Mouse (Mus musculus): ENCODE measurements around the gene Tpmt.
A peak's percentile ranks its signal among the peaks of the same experiment; 100 is the strongest.

- TF ChIP-seq POLR2A (IDR thresholded peaks at IDR 0.05; ENCODE audit: borderline replicate concordance, extremely low read depth, insufficient read depth, insufficient read length, poor library complexity, severe bottlenecking) (no peak), CTCF (IDR thresholded peaks at IDR 0.05; ENCODE audit: borderline replicate concordance, extremely low read depth, insufficient read depth, insufficient read length) (peak; percentile 10; the same call in 1 of the 2 replicates)
These were observed 36.5 kb upstream of the Tpmt start for GRCm38 (mm10) chr13:47080905-47081505.
